Mouse (Mus musculus) heart, embryonic 14.5 days (tissue): ENCODE measurements around the gene Gbp5. TPM values are rescaled to one million over a fixed set of nuclear protein-coding genes. Genes with fewer than 3 reads are reported as not detected.

Source experiments
- ATAC-seq: fragments of 200-750 bp; cut with Nextera tagmentation; 2 replicates; pipeline ENCODE4 v1.8.0; 2017; ENCODE audit warnings: low read depth, moderate TSS enrichment; ENCODE audit not compliant: insufficient number of reproducible peaks, insufficient read depth, low FRiP score
- H3K27ac ChIP-seq, 2 experiments: fragments of 200-500 bp in 1 of 2; fragments of 300-500 bp in 1 of 2; sonication (generic) in 1 of 2; replicated peaks in 1 of 2; 2 replicates each; pipeline ENCODE4 v1.5.1; 2012 to 2014; ENCODE audit warnings: low read depth in 2 of 2, low read length in 2 of 2, control low read depth in 1 of 2, mild to moderate bottlenecking in 1 of 2, mixed read lengths in 1 of 2; ENCODE audit not compliant: control insufficient read depth in 1 of 2, insufficient read depth in 1 of 2
- H3K27me3 ChIP-seq: fragments of 300-500 bp; sonication (generic); 2 replicates; pipeline ENCODE4 v1.6.1; 2014; ENCODE audit warnings: mild to moderate bottlenecking, low read length, control low read depth; ENCODE audit not compliant: control insufficient read depth, insufficient read depth
- H3K36me3 ChIP-seq: fragments of 300-500 bp; sonication (generic); 2 replicates; pipeline ENCODE4 v1.6.1; 2014; ENCODE audit warnings: mild to moderate bottlenecking, control low read depth, low read length, mixed read lengths; ENCODE audit not compliant: control insufficient read depth, insufficient read depth
- H3K4me1 ChIP-seq, 2 experiments: fragments of 200-500 bp in 1 of 2; fragments of 300-500 bp in 1 of 2; sonication (generic) in 1 of 2; 2 replicates each; pipeline ENCODE4 v1.6.1; 2012 to 2014; ENCODE audit warnings: low read length in 2 of 2, control low read depth in 1 of 2, mixed read lengths in 1 of 2; ENCODE audit not compliant: control insufficient read depth in 2 of 2, insufficient read depth in 2 of 2
- H3K4me2 ChIP-seq: fragments of 300-500 bp; sonication (generic); 2 replicates; pipeline ENCODE4 v1.6.1; 2014; ENCODE audit warnings: mild to moderate bottlenecking, low read length
- H3K4me3 ChIP-seq, 2 experiments: fragments of 200-500 bp in 1 of 2; fragments of 300-500 bp in 1 of 2; sonication (generic) in 1 of 2; 2 replicates each; pipeline ENCODE4 v1.5.1; 2012 to 2014; ENCODE audit warnings: low read length in 2 of 2, mild to moderate bottlenecking in 2 of 2, control low read depth in 1 of 2, low read depth in 1 of 2, moderate library complexity in 1 of 2; ENCODE audit not compliant: control insufficient read depth in 1 of 2, insufficient read depth in 1 of 2
- H3K9ac ChIP-seq: fragments of 300-500 bp; sonication (generic); 2 replicates; pipeline ENCODE4 v1.6.1; 2014; ENCODE audit warnings: mild to moderate bottlenecking, low read length
- H3K9me3 ChIP-seq: fragments of 300-500 bp; sonication (generic); 2 replicates; pipeline ENCODE4 v1.6.1; 2016; ENCODE audit warnings: low read length, control low read depth; ENCODE audit not compliant: control insufficient read depth
- WGBS: fragments of 180-500 bp; shearing (Covaris S2); extraction: QIAGEN DNeasy Blood & Tissue Kit; methylation state at CpG from one replicate; pipeline ENCODE4 v1.1.7; 2014; 5-methylcytosine and 5-hydroxymethylcytosine counted together
- polyA plus RNA-seq: library from polyadenylated mRNA; unstranded; fragments of >200 nt; fragmentation: Nextera tagmentation; extraction: Ambion mirVana; gene quantifications from 2 replicates; pipeline ENCODE4 v1.2.1, GENCODE M21; 2014

Gene Gbp5
- polyA plus RNA-seq, 1 experiment from 2014 or later, result 0.34 TPM

DNA sequence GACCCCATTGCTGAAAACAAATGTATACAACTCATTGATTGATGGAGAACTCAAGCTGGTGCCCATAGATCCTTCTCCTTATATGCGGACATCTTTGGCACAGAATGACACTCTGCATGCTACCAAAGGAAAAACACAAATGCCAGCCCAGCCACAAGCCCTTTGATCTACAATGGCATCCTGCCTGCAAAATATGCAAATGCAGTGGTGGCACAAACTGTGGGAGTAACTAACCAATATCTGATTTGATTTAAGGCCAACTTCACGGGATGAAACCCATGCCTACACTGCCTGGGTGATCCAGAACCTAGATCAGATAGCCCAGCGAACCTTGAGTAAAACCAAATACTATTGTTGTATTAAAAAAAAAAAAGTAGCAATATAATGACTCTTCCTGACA lies 52.9 kb downstream of the Gbp5 start:
- ATAC-seq, result no peak
- whole genome bisulfite sequencing, result 80% methylated on average over 3 of the region's 3 CpGs
- no peaks in the 10 kb centered on the region for H3K4me1 ChIP-seq
- no peak overlapping the region for H3K4me2 ChIP-seq
- H3K27me3 ChIP-seq, result no peaks in the 10 kb centered on the region
- no peak overlapping the region for H3K4me3 ChIP-seq
- H3K36me3 ChIP-seq, result no peaks in the 10 kb centered on the region
- H3K27ac ChIP-seq, result no peak overlapping the region
- no peak overlapping the region for H3K9ac ChIP-seq
- H3K9me3 ChIP-seq, result no peaks in the 10 kb centered on the region

- H3K36me3 ChIP-seq, result no peaks in the 10 kb centered on the region
- H3K4me3 ChIP-seq, result no peak overlapping the region
- H3K4me1 ChIP-seq, result no peaks in the 10 kb centered on the region
- ATAC-seq, result no peak
- H3K4me2 ChIP-seq, result no peak overlapping the region
- 77% methylated on average over 3 of the region's 3 CpGs for WGBS
- no peaks in the 10 kb centered on the region for H3K9me3 ChIP-seq
- H3K27ac ChIP-seq, result no peak overlapping the region
- no peaks in the 10 kb centered on the region for H3K27me3 ChIP-seq
- no peak overlapping the region for H3K9ac ChIP-seq
These were observed 56.4 kb downstream of the Gbp5 start for GRCm38 (mm10) chr3:142550052-142550676.

GRCm38 (mm10) chr3:142554601-142555000 lies 60.8 kb downstream of the Gbp5 start:
- no peak for ATAC-seq
- Histone ChIP-seq H3K9me3 (no peaks in the 10 kb centered on the region), H3K4me3 (no peak overlapping the region), H3K27me3 (no peaks in the 10 kb centered on the region), H3K27ac (no peak overlapping the region), H3K4me2 (no peak overlapping the region), H3K36me3 (no peaks in the 10 kb centered on the region), H3K9ac (no peak overlapping the region), H3K4me1 (no peaks in the 10 kb centered on the region)
- WGBS, result 63% methylated on average over 1 of the region's 1 CpGs

DNA sequence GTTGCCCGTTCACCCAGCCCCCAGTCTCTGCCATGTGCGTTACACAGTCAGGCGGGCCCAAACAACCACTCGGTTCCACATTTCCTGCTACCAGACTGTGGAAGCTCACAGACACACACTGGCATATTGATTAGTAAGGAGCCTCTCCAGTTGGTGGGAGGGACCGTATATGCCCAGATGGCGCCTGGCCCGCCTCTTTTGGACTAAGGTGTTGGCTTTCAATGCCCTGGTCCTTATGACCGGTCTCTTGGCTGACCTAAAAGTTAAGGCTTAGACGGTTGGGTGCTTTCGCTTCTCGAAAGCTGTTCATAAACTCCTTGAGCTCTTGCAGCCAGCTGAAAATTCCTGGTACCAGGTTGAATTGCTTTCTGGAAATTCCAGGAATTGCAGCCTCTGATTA lies 61.8 kb downstream of the Gbp5 start:
- Histone ChIP-seq H3K9me3 (no peaks in the 10 kb centered on the region), H3K27me3 (no peaks in the 10 kb centered on the region), H3K4me1 (no peaks in the 10 kb centered on the region), H3K4me3 (no peak overlapping the region), H3K9ac (no peak overlapping the region), H3K36me3 (no peaks in the 10 kb centered on the region), H3K4me2 (no peak overlapping the region), H3K27ac (no peak overlapping the region)
- 87% methylated on average over 11 of the region's 11 CpGs for WGBS
- no peak for ATAC-seq

GRCm38 (mm10) chr3:142559632-142560228 lies 66.0 kb downstream of the Gbp5 start, which contains the start of gene Gbp3:
TSS of gene Gbp3 (plus strand) at chr3:142560026.
- peak within 1 kb of the TSS; percentile 21 to 48; a peak in 3 of 4 replicates for H3K27ac ChIP-seq
- H3K4me3 ChIP-seq, result peak within 1 kb of the TSS; percentile 57 to 60
- no peaks in the 10 kb centered on the region for H3K9me3 ChIP-seq
- H3K4me2 ChIP-seq, result peak within 1 kb of the TSS; percentile 74
- no peaks in the 10 kb centered on the region for H3K36me3 ChIP-seq
- H3K9ac ChIP-seq, result peak within 1 kb of the TSS; percentile 65
- no peaks in the 10 kb centered on the region for H3K27me3 ChIP-seq
- no peak for ATAC-seq
- no peaks in the 10 kb centered on the region for H3K4me1 ChIP-seq
- WGBS, result 24% methylated on average over 3 of the region's 3 CpGs

GRCm38 (mm10) chr3:142560296-142560948 lies 66.6 kb downstream of the Gbp5 start:
- Histone ChIP-seq H3K27me3 (no peaks in the 10 kb centered on the region), H3K27ac (peak overlapping the region; percentile 21 to 48; a peak in 2 of 4 replicates), H3K4me3 (peak overlapping the region; percentile 57 to 60), H3K9me3 (no peaks in the 10 kb centered on the region), H3K36me3 (no peaks in the 10 kb centered on the region), H3K4me1 (no peaks in the 10 kb centered on the region), H3K4me2 (peak overlapping the region; percentile 74), H3K9ac (peak overlapping the region; percentile 65)
- peak; percentile 61; the same call in 1 of the 2 replicates for ATAC-seq
- WGBS, result 9% methylated on average over 12 of the region's 12 CpGs

DNA sequence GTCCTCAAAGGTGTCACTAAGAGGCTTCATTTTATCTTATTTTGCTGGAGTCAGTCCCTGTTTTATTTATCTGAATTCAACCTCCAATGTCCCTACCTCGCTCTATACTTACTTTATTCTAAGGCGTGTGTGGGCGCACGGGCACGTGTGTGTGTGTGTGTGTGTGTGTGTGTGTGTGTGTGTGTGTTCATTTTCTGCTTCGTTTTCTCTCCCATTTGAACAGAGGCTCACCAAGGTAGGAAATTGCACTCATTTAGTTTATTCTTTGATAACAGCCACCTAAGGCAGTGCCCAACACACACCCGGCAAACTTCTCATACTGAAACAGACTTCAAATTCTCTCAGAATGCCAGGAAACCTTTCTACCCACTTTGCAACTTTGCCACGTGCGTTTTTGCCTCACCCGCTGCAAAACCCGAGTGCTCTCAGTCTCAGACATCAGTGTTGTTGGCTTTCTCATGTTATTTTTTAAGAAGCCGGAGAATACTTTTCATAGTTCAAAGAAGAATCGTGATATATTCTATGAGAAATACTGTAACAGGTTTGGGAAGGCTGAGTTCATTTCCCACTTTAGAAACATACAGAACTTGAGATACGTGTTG lies 67.4 kb downstream of the Gbp5 start:
- Histone ChIP-seq H3K4me3 (no peak overlapping the region), H3K4me1 (no peaks in the 10 kb centered on the region), H3K27ac (no peak overlapping the region), H3K4me2 (no peak overlapping the region), H3K27me3 (no peaks in the 10 kb centered on the region), H3K36me3 (no peaks in the 10 kb centered on the region), H3K9ac (no peak overlapping the region), H3K9me3 (no peaks in the 10 kb centered on the region)
- 78% methylated on average over 14 of the region's 14 CpGs for WGBS
- ATAC-seq, result no peak
